Mouse (Mus musculus) right cerebral cortex, postnatal 4 days (tissue): ENCODE measurements around the gene Rph3a.
"Not testable (repeated sequence)": the region's sequence is repeated elsewhere in the genome, so short reads cannot be mapped to it uniquely, and the experiment has no call there.

Experiments
- DNase-seq: peaks from one replicate; pipeline ENCODE4 v3.0.0-alpha.2; 2022

Rph3a gene

DNA sequence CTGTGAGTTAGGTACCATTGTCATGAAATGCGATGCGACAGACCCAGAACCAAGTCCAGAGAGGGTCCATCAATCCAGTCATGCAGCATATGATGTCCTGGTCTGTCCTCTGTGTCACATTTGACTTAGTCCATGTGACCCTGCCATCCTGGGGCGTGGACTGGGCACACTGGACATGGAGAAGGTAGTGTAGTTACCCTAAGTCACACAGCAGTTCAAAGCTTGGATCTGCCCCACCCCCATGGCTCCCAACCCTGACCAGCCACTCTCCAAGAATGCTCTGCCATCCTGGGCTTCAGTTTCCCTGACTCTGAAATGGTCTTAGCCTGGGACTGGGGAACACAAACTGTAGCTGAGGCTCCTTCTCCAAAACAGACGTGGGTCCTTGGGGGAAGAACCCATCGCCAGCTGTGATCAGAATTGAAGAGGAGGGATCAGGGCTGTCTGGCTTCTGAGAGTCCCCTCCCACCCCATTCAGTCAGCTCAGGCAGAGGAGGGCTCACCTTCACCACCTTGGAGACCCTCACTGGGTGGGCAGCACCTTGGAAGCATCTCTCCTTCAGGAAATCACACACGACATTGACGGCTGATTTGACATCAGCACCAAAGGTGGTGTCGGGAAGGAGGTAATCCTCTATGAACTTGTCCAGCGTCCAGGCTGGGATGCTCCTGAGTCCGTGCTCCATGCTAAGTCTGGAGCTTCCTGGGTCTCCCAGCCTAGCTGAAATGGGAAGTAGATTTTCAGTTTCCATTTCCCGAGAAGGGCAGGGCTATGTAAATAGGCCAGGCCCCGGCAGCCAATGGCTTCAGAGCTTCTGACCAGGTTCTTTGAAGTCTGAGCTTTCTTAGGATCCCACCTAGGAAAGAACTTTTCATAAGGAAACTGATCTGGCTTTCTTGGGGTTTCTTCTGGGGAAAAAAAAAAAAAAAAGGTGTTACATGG, 102.8 kb downstream of the Rph3a start, which contains the start of gene Oas1a:
Oas1a (minus strand) TSS at position 731 of the 943 bp plus-strand sequence.
- DNase-seq: not testable (repeated sequence)

- DNase-seq: no peak
Observed at GRCm38 (mm10) chr5:120902056-120902455, 107.8 kb downstream of the Rph3a start.

DNA sequence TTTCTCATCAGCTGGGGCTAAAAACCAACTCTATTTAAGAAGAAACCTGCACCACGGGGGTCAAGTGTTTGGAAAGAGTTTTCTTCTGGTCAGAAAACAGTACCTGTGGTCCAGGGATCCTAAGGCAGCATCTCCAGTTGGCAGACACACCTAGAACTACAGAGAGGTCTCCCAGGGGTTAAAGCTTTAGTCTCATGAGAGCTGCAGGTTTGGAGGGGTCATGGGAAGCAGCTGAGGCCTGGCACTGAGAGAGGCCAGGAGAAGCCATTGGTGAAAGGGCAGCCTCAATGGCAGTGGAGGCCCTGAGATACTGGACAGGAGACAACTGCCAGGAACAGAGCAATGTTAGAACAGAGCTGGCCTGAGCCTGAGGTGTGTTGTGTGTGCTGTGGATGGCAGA, 109.2 kb downstream of the Rph3a start:
- no peak for DNase-seq

- no peak for DNase-seq
Observed at GRCm38 (mm10) chr5:120898726-120899125, 111.2 kb downstream of the Rph3a start.

- no peak for DNase-seq
Observed at GRCm38 (mm10) chr5:120898307-120898706, 111.6 kb downstream of the Rph3a start.

DNA sequence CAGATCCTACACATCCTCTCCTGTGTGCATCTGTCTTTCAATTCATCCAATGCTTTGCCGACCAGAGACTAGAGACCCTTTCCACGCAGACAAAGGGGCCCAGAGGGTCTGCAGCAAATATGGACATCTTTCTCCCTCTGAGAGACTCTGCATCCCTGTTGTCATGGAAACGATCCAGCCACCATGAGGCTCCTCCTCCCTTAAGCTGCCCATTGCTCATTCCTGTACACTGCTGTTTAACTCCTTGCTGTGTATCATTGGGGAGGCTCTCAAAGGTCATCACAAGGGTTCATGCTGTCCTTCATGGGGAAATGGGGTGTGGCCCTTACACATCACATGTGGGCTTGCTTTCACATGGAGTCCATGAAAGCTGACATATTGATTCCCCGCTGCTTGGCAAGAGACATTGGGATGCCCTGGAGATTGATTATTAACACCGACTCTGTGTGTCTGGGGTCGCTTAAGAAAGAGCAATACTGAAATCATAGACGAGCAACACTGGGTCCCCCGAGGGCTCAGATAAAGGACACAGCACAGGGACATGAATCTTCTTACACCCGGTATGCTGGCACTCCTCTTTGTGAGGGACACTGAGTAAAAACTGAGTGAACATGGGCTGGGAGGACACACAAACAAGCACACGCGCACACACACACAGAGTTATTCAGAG, 114.5 kb downstream of the Rph3a start:
- DNase-seq: no peak

DNA sequence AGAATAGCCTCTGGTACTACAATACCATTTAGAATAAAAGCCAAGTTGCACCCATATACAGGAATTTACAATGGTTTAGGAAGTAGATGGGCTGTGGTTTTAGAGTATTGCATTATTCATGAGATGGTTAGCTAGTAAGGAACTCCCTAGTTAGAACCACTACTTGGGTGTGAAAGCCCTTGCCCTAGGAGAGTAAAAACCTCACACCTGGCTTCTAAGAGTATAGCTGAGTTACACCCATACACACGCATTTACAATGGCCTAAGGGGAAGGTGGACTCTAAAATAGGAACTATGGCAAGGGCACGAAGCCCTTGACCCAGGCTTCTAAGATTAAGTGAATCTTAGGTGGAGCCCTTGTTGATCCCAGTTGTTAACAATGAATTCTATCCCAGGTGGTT, 115.2 kb downstream of the Rph3a start:
- DNase-seq: not testable (repeated sequence)

GRCm38 (mm10) chr5:120893866-120894265, 116.0 kb downstream of the Rph3a start:
- DNase-seq: not testable (repeated sequence)

DNA sequence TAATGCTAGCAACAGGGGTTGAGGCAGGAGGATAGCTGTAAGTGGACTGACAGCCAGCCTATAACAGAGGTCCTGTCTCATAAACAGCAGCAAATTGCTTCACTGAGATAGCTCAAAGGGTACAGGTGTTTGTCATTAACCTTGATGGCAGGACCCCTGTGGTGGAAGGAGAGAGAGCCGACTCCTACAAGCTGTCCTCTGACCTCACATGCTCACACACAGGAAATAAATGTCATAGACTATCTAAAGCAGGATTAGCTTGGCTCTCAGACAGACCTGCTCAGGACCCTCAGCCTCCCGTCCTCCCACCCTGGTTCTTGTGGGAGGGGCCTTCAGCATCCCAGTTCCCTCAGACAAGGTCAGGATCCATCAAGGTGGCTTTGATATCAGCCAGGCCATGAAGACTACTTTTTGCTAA, 117.6 kb downstream of the Rph3a start:
- DNase-seq: no peak

DNA sequence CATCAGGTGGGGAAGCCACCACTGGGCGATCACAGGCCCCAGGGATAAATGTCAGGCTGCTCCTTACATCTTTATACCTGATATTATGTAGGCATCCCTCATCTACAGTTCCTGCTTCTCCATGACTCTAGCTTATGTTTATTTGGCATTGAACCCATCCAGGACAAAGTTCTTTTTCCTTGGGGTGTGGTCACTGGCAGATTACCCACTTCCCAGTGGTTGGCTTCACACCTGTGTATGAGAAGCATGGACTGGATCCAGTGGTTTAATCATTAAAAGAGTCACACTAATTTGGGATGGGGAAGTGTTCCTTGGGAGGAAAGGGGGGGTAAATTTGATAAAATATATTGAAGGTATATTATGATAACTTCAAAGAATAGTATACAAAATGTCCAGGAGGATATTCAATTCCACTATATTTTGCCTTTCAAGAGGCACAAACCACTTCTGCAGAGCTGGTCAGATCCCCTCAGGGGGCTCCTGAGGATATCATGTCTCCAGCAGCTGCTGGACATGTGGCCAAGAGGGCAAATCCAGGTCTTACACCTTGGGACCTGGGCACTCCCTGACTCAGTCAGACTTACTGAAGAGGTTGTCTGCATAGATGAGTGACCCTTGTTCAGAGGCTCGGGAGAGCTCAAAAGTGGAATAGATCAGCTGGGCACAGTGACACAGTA, 118.2 kb downstream of the Rph3a start:
- not testable (repeated sequence) for DNase-seq

DNA sequence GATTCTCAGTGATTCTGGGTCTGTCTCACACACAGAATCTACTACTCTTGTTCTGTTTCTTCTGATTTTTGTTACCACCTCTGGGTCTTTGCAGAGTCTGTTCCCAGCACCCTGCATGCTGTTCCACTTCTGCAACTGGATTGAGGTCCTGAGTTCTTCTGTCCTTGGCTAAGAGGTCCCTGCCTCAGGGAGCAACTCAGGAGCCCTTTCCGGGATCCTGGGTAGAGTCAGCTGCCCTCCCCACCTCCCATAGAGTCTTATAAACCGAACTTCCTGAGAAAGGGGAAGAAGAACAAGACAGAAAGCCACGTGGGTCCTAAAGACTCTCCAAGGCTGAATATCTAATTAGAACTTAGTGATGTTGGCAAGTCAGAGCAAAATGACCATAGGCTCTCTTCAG, 118.9 kb downstream of the Rph3a start:
- no peak for DNase-seq
